Mouse (Mus musculus) induced T-regulatory cell, adult 2 months (primary cell): Measurements from ENCODE around the gene Enpp1.

Experiments used
- DNase-seq: peaks from one replicate; pipeline ENCODE4 v3.0.0-alpha.2; 2012; ENCODE audit warnings: low read depth

Enpp1 gene

GRCm38 (mm10) chr10:24711480-24712366 lies at the start of gene Enpp1:
Gene Enpp1, minus strand, starts transcription at chr10:24712159.
- DNase-seq: peak; percentile 78

GRCm38 (mm10) chr10:24758326-24758915 lies 46.5 kb upstream of the Enpp1 start:
- DNase-seq: no peak

DNA sequence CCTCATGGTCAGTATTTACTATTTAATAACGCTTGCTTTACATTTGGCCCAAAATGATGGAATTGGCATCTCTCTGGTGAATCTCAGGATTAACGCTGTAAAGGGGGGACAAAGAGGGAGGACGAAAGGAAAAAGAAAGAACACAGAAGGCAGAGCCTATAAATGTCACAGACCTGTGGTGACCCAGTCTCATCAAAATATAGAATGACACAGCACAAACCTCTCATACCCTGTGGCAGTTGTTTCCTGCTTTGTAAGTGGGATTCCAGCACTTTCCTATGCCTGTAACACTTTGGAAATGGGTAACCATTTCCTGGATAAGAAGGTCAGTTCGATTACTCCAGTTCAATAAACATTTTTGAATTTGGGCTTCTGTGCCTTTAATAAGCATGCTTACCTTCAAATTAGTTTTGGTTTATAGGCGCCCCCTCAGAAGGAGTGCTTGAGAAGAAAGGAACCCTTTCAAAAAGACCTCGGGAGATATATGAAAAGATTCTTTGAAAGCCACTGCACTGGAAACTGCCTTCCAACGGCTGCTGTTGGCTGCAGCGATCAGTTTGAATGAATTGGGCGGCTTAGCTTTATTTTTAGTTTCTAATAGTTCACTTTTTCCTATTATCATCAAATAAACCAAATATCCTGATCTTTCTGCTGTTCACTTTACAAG lies 43.0 kb upstream of the Enpp1 start:
- DNase-seq: peak; percentile 38

DNA sequence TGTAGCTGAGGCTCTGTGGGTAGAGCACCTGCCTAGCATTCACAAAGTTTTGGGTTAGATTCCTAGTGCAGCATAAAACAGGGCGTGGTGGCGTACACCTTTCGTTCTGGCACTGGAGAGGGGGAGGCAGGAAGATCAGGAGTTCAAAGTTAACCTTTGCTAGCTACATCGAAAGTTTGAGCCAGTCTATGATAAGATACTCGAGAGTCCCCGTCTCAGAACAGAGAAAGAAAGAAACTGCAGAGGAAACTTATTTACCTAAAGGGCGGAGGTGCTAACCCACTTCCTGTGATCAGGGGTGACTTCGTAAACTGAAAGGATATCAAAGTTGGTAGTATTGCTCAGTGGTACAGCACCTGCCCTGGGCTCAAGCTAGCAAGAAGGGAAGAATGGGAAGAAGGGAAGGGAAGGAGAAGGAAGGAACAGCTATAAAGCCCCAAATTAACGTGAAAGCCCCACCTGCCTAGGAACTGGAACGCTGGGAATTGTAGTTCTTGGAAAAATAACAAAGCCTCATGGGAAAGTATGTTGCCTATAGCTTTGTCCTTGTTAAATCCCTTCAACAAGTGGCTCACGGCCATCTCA lies 42.4 kb upstream of the Enpp1 start:
- DNase-seq: peak; percentile 91

- DNase-seq: peak; percentile 87
Measured at GRCm38 (mm10) chr10:24753536-24754250, 41.7 kb upstream of the Enpp1 start.

DNA sequence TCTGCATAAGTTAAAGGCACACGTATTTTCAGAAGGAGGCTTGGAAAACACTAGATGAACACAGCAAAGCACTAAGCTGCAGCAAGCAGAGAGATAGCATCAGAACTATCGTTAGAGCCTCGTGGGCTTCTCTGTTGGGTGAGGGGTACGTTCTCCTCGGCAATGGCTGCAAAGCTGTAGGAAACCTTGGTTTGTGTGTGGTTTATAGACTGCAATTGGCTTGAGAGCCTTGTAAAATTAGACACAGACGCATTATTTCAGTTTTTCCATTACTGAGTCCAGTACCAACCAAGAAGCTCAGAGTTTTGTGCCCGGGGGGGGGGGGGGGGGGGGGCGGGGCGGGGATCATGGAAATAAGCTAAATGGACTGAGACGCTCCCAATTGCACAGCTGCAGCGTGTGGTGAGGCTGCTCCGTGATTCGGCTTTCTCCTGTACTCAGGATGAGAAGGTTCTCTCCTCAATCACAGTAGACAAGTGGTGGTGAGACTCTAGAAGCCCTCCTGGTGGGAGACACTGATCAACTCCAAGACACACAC lies 31.1 kb upstream of the Enpp1 start:
- no peak for DNase-seq

GRCm38 (mm10) chr10:24741229-24742198 lies 29.6 kb upstream of the Enpp1 start:
- DNase-seq: no peak

DNA sequence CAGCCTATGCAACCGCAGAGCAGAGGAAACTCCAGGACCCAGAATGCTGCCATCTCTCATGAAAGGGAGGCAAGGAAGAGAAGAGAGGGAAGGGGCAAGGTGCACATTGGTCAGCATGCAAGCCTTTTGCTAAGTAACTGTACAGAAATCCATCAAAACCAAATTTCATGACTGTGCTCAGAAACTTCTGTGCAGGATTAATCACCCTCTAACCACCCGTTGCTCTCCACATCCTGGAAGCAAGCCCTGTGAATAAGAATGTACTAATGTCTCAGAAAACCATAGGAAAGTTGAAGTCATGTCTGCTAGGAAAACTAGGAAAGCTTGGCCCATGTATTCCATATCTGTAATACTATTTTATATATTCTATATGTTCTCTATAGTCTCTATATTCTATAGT lies 27.2 kb upstream of the Enpp1 start:
- DNase-seq: no peak

GRCm38 (mm10) chr10:24738456-24738855 lies 26.5 kb upstream of the Enpp1 start:
- DNase-seq: no peak

DNA sequence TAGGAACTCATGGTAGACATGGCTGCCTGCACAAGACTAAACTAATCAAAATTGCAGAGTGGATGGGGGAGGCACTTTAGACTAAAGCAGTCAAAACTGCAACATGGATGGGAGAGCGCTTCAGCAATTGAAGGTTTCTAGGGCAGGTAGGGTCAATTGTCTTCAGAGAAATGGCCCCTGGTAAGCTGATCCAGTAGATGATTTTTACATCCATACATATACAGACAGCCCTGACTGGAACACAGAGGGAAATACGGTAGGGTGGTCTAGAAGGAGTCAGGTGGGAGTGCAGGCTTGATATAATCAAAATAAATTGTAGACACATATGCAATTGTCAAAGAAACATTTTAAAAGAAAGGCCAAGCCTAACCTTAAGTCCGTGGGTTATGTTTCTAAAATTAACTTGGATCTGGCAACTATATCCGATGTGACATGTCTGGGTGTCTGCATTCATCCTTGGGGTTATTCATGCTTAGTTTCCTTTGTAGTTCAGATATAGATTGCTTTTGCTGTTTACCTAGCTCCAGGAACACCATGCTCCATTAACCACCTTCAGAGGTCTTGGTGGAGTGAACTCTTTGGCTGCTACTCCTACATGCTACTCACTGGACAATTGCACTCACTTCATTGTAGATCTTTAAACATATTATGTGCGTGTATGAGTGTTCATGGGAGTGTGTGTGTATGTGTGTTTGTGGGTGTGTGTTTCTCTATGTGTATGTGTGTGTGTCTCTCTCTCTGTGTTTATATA lies 23.2 kb upstream of the Enpp1 start:
- no peak for DNase-seq

- DNase-seq: no peak
Measured at GRCm38 (mm10) chr10:24727478-24727877, 15.5 kb upstream of the Enpp1 start.

DNA sequence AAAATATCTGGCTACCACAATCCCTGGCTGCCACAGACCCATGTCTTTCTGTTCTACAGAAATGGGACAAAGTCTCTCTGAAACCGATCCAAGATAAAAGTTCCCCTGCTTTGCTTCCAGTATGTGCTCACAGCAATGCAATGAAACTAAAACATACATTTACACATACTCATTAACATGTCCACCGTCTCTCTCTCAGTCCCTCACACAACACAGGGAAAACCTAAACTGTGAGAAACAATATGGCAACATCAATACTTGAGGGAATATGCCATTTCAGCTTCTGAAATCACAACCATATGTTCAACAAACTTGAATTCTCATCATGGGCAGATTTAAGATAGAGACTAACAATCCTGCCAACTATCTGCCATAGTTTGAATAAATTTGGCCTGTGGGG lies 13.2 kb upstream of the Enpp1 start:
- DNase-seq: no peak

DNA sequence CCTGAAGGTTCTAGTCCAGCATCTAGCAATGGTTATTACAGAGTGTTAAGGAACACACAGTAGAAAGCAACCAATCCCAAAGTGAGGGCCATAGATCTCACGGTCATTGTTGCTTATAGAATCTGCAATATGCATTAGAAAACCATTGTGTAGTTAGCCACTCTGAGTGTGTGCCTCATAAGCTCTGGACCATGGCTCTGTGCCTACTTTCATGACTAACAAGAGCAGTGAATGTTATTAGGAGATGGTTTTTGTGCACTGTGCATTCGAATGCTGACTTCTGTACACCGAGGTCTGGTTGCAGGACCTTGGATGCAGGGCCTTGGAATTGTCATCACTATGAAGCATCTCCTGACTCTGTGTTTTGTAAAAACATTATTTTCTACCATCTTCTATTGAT lies 9.9 kb upstream of the Enpp1 start:
- DNase-seq: no peak

GRCm38 (mm10) chr10:24719383-24719782 lies 7.4 kb upstream of the Enpp1 start:
- DNase-seq: no peak

DNA sequence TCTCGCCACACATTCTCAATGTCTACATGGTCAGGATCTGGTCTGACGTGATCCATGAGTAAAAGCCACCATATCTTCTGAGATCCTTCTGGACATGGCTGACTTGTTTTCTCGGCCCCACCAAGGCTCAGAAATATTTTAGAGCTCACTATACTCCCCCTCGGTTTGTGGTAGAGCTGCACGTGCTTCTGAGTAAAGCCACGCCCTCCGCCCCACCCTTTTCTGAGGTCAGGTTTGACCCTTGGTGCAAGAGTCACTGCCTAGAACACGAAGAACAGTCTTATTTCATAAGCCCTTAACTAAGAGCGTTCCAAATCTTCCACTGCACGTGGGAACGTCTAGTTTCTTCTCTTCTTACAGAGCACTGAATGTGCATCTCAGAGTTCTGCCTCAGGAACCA lies 6.8 kb upstream of the Enpp1 start:
- no peak for DNase-seq

GRCm38 (mm10) chr10:24718058-24718457 lies 6.1 kb upstream of the Enpp1 start:
- DNase-seq: no peak

GRCm38 (mm10) chr10:24716232-24716631 lies 4.3 kb upstream of the Enpp1 start:
- DNase-seq: no peak

DNA sequence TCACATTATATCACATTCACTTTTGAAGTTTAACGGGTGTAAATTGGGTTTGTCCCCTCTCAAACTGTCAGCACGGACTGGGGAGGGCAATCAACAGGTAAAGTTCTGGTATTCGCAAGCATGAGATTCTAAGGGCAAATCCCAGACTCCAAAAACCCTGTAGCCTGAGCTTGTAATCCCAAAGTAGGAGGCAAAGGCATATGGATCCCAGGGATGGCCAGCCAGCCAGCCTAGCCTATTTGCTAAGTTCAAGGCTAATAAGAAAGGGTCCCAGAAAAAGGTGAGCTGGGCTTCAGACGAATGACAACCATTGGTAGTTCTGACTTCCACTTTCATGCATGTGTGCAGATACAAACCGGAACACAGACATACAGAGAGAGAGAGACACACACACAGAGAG lies 942 bp upstream of the Enpp1 start:
- DNase-seq: no peak

- DNase-seq: no peak
Measured at GRCm38 (mm10) chr10:24712367-24712761, 405 bp upstream of the Enpp1 start.

- DNase-seq: no peak
Measured at GRCm38 (mm10) chr10:24711071-24711470, 888 bp downstream of the Enpp1 start.
